Mouse (Mus musculus) liver, adult 2 months (tissue): ENCODE measurements at regions not wholly inside any gene's neighbourhood (a gene's known extent, or its start where the extent isn't known, plus 50 kb on each side); places are given as distances from the start of the nearest gene placed in this dataset.

ENCODE experiments used
- DNase-seq: peaks from one replicate; pipeline ENCODE4 v3.0.0-alpha.2; 2011; ENCODE audit warnings: low read depth, low spot score; ENCODE audit errors: extremely low read depth
- H3K27ac ChIP-seq: fragments of 200-500 bp; replicated peaks from 2 replicates; pipeline ENCODE4 v1.5.1; 2012; ENCODE audit warnings: low read depth, mild to moderate bottlenecking, control low read depth, inconsistent platforms, low read length; ENCODE audit not compliant: insufficient read depth
- H3K27me3 ChIP-seq: fragments of 200-500 bp; 2 replicates; pipeline ENCODE4 v1.6.1; 2012; ENCODE audit warnings: mild to moderate bottlenecking, moderate library complexity, low read length, inconsistent platforms; ENCODE audit not compliant: control insufficient read depth, insufficient read depth
- H3K36me3 ChIP-seq: fragments of 200-500 bp; 2 replicates; pipeline ENCODE4 v1.6.1; 2012; ENCODE audit warnings: low read length, inconsistent platforms; ENCODE audit not compliant: control insufficient read depth, insufficient read depth
- H3K4me1 ChIP-seq: fragments of 200-500 bp; 2 replicates; pipeline ENCODE4 v1.6.1; 2011; ENCODE audit warnings: low read length; ENCODE audit not compliant: control insufficient read depth, insufficient read depth
- H3K4me3 ChIP-seq: fragments of 200-500 bp; 2 replicates; pipeline ENCODE4 v1.5.1; 2011; ENCODE audit warnings: low read depth, mild to moderate bottlenecking, control low read depth, low read length, moderate library complexity; ENCODE audit not compliant: insufficient read depth
- H3K79me2 ChIP-seq: fragments of 200-500 bp; 2 replicates; pipeline ENCODE4 v1.6.1; 2012; ENCODE audit warnings: inconsistent platforms, mild to moderate bottlenecking, low read length, moderate library complexity; ENCODE audit not compliant: control insufficient read depth, insufficient read depth
- H3K9ac ChIP-seq: fragments of 200-500 bp; 2 replicates; pipeline ENCODE4 v1.6.1; 2012; ENCODE audit warnings: low read depth, mild to moderate bottlenecking, control low read depth, inconsistent platforms, low read length
- CTCF ChIP-seq: fragments of 200-500 bp; IDR thresholded peaks from 2 replicates; pipeline ENCODE4 v1.5.1; 2011; ENCODE audit warnings: low read depth, low read length, control low read depth
- POLR2A ChIP-seq: fragments of 200-500 bp; IDR thresholded peaks from 2 replicates; pipeline ENCODE4 v1.6.1; 2011; ENCODE audit warnings: low read length, control low read depth; ENCODE audit not compliant: insufficient read depth; ENCODE audit errors: extremely low read depth
- WGBS: fragments of 180-500 bp; shearing (Covaris S2); methylation state at CpG from one replicate; pipeline ENCODE4 v1.1.7; 2018; 5-methylcytosine and 5-hydroxymethylcytosine counted together

GRCm38 (mm10) chr1:147578239-147578638, 1083.7 kb downstream of the Brinp3 start:
- 30% methylated on average over 2 of the region's 2 CpGs for WGBS
- Histone ChIP-seq H3K36me3 (no peaks in the 10 kb centered on the region), H3K27me3 (no peaks in the 10 kb centered on the region), H3K4me3 (no peak overlapping the region), H3K79me2 (no peaks in the 10 kb centered on the region), H3K4me1 (peaks cover 3% of the 10 kb centered on the region; the same call in 1 of the 2 replicates), H3K27ac (no peak overlapping the region), H3K9ac (no peak overlapping the region)
- peak; percentile 84 for DNase-seq
- TF ChIP-seq CTCF (no peak), POLR2A (no peak)
